Mouse (Mus musculus) ovary, postnatal 10 days (tissue): ENCODE measurements around the gene Islr.

Experiments
- DNase-seq: peaks from one replicate; pipeline ENCODE4 v3.0.0; 2022; ENCODE audit warnings: low spot score

The Islr gene

GRCm38 (mm10) chr9:58196610-58197567 lies 7.2 kb downstream of the Islr start:
- no peak for DNase-seq

GRCm38 (mm10) chr9:58196141-58196540 lies 8.0 kb downstream of the Islr start:
- no peak for DNase-seq

DNA sequence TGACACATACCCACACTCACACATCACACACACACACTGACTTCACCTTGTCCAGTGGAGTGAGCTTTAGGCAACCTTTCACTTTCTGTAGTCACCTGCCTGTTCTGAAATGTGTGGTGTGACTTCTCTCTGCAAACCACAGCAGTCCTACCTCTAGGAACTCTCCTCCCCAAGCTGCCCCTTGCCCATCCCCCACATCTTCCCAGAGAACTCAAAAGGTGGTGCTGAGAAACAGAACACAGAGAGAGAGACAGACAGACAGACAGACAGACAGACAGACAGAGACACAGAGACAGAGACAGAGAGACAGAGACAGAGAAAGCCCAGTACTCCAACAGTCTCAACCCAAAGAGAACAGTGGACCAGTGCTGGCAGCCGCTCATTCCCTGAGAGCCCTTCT lies 8.4 kb downstream of the Islr start:
- DNase-seq, result no peak

- DNase-seq, result no peak
Observed at GRCm38 (mm10) chr9:58194222-58194621, 9.9 kb downstream of the Islr start.

DNA sequence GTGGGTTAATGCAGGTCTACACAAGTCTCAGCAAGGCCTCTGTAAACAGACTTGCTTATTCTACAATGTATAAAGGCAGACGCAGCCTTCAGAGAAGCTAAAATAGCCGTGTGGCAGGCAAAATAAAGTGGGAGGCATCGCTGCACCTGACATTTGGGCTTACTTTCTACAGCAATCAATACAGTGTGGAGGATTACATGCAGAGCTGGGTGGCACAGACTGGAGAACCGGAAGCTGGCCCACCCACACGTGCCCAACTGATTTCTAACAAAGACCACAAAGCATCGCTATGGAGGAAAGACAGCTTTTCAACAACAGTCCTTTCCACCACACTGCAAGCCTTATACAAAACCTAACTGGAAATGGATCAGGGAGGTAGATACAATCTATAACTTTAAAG lies 19.6 kb downstream of the Islr start:
- no peak for DNase-seq

DNA sequence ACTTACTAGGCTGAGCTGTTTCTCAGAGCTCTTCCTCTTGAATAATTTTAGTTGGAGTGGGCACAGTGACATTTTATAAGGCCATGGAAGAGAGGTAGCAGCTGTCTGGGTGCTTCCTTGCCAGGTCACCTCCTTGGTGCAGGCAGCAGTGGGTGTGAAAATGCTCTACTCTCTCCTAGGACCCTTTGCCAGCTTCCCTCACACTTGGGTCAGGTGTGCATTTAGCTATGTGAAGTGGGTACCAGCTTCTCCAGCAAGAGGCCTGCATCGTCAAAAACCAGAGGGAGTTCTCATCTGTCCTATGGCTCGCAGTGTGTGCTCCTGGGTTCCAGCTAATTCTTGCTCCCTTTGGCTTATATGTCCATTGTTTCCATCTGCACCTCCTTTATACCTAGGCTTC lies 24.7 kb downstream of the Islr start:
- no peak for DNase-seq

GRCm38 (mm10) chr9:58177165-58177564 lies 26.9 kb downstream of the Islr start:
- no peak for DNase-seq

GRCm38 (mm10) chr9:58175745-58176487 lies 28.2 kb downstream of the Islr start:
- no peak for DNase-seq

GRCm38 (mm10) chr9:58174818-58175251 lies 29.3 kb downstream of the Islr start:
- DNase-seq, result no peak

DNA sequence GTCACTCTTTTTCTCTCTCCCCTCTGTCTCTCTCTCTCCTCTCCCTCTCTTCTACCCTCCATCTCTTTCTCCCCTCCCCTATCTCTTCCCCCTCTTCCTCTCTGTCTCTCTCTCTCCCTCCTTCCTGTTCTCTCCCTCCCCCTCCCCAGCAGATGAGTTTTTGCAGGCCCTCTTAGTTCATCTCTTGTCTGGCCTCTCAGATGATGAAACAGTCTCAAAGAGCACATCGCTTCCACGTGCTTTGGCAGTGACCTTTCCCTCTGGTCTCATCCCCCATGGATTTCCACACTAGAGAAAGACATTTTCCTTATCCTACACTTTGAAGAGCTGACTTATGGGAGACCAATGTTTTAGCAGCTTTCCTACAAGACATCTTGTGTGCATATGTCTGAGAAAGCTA lies 31.2 kb downstream of the Islr start:
- DNase-seq, result no peak

DNA sequence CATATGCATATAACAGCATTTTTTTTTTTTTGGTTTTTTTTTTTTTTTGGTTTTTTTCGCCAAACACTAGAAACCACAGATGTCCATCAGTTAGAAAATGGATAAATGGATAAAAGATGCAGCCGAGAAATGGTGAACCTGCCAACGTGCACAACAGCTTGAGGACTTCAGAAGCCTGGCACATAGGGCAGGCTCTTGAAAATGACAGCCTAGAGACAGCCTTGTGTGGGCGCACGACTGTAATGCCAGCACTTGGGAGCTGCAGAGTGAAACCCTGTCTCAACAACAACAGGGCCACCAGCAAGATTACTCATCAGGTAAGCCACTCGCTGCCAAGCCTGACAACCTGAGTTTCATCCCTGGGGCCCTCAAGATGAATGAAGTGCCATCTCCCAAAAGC lies 34.7 kb downstream of the Islr start:
- DNase-seq, result no peak

DNA sequence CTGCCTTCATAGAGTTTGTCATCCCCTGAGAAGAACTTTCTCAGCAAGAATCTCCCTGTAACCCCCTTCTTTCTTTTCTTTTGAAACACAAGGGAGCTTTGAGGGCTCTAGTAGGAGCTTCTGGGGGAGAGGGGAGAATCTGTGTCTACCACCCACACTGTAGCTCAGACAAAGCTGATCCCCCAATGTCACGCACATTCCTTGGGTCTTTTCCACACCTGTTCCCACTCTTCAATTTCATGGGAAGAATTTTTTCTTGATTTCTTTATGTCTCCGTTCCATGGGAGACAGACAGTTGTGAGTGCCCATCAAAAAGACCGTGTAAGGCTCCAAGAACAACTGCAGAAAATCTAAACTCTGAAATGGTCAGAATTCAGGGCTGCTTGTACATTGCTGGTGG lies 35.2 kb downstream of the Islr start:
- DNase-seq, result no peak

GRCm38 (mm10) chr9:58165779-58166178 lies 38.3 kb downstream of the Islr start:
- no peak for DNase-seq

DNA sequence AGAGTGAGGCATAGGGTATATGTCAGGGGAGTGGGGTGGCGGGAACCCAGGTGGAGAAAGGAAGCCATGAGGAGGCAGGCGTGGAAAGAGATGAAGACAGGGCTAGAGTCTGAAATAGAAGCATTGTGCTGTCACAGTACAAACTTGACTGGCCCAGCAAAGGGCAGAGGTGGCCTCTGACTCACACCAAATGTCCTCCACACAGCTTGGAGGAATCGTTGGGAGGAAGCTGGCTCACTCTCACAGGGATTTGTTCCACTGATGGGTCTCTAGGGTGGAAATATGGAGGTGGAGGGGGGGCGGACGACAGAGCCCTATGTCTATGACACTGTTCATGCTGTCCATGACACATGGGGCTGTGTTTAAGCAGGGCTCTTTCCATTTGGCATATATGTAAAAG lies 41.0 kb downstream of the Islr start:
- no peak for DNase-seq

DNA sequence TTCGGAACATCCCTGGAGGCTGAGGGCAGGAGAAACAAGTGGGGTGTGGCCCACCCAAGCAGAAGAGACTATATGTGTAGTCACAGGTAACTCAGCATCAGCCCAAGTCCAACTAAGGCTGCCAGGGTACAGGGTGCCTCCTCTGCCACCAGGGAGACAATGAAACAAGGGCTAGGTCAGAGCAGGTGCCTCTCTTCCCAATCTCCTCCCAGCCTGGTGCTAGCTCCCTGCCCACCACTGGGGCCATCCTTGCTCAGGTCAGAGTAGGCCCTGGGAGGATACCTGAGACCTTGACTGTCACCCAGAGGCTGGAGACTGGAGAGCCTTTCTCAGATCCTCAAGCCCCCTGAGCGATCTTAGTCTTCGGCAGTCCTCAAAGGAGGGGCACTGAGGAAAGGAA lies 41.9 kb downstream of the Islr start:
- DNase-seq, result no peak

- DNase-seq, result no peak
Observed at GRCm38 (mm10) chr9:58160315-58160714, 43.8 kb downstream of the Islr start.

- no peak for DNase-seq
Observed at GRCm38 (mm10) chr9:58159855-58160254, 44.3 kb downstream of the Islr start.

DNA sequence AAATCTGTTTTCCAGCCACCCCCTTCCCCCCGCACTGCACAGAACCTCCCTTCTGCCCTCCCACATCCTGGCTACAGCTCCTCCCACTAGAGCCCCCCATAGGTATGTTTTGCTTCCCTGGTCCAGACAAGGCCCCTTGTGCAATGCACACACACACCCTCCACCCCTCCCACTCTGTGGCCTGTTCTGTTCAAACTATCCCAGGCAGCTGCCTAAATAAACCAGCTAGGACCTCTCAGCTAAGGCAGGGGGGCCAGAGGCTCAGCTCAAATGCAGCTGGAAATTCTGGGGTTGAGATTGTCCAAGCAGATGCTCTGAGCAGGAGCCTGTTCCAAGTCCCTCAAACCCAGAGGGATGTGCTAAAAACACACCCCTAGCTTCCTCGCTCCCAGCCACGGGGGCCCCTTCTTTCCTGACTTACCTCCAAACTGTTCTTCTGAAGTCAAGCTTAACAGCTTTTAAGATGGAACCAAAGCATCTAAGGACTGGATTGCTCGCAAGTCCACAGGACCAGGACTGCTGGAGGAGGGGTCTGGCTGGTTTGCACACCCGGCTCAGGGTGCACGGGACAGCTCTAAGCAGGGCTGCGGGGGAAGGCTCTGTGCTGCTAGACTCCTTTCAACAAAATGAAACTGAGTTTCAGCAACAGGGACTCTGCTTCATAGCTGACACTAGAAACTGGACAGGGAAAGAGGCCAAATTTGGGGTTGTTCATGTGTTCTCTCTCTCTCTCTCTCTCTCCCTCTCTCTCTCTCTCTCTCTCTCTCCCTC lies 45.4 kb downstream of the Islr start:
- DNase-seq, result no peak

DNA sequence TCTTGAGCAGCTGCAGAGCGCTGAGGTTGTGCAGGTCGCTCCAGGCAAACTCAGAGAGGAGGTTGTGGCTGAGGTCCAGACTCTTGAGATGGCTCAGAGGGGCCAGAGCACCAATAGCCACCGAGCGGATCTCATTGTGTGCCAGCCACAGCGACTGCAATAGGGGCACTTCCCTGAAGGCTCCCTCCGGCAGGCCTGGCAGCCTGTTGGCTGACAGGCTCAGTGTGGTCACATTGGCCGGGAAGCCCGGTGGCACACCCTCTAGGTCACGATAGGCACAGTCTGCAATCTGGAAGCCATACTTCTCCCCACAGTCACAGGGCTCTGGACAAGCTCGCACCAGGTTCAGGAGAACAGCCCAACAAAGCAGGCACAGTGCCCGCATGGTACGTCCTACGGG lies 46.3 kb downstream of the Islr start:
- no peak for DNase-seq

DNA sequence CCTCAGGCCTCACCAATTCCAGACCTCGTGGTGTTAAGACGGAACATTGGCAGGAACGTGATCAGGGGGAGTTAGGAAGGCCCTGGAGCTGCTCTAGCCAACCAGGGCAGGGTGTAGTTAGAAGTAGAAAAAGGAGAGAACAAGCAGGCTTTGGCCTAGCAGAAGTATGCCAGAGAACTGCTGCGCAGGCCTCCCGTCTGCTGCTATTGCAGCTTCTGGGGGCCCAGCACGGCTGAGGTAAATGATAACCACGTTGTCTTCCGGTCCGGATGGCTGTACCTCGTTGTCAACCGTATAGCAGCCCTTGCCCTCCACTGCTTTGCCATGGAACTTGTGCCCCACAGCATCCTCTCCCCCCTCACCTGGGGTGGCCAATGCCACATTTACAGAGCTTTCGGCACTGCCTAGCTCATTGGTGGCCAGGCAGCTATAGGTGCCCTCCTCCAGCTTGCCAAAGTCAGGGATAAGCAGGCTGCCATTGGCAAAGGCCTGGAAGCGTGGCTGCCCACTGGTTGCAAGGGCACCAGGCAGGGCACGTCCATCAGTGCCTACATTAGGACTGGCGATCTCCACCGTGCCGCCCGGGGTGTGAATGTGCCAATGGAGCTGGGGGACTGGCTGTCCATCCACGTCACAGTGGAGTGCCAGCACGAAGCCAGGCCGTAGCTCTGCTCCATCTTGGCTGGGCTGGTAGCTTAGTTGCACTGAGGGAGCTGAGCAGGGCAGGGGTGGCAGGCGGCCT lies 47.1 kb downstream of the Islr start:
- DNase-seq, result no peak

GRCm38 (mm10) chr9:58155366-58155765 lies 48.7 kb downstream of the Islr start:
- no peak for DNase-seq

DNA sequence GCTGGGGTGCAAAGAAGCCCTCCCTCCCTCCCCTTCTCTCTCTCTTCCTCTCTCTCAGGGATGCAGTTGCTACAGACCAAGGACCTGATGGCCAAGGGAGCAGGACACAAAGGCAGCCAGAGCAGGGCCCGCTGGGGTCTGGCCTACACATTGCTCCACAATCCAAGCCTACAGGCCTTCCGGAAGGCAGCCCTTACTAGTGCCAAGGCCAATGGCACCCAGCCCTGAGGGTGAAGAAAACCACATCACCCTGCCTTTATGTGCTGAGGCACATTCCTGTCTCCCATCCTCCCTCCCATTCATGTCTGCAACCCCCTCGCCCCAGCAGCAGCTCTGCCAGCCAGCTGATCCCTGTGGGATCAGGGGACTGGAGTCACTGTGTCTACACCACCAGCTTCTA lies 51.0 kb downstream of the Islr start:
- no peak for DNase-seq
